Mouse (Mus musculus) liver, embryonic 15.5 days (tissue): ENCODE measurements at regions not wholly inside any gene's neighbourhood (a gene's known extent, or its start where the extent isn't known, plus 50 kb on each side); places are given as distances from the start of the nearest gene placed in this dataset.

ENCODE experiments used
- ATAC-seq: fragments of 200-750 bp; cut with Nextera tagmentation; 2 replicates; pipeline ENCODE4 v1.8.0; 2017; ENCODE audit warnings: moderate number of reproducible peaks, mild to moderate bottlenecking, moderate library complexity; ENCODE audit not compliant: insufficient read depth
- H3K27ac ChIP-seq: fragments of 300-500 bp; sonication (generic); replicated peaks from 2 replicates; pipeline ENCODE4 v1.5.1; 2015; ENCODE audit warnings: mild to moderate bottlenecking, inconsistent platforms
- H3K27me3 ChIP-seq: fragments of 300-500 bp; sonication (generic); 2 replicates; pipeline ENCODE4 v1.6.1; 2015; ENCODE audit warnings: mild to moderate bottlenecking, inconsistent platforms
- H3K36me3 ChIP-seq: fragments of 300-500 bp; sonication (generic); replicated peaks from 2 replicates; pipeline ENCODE4 v1.6.1; 2015; ENCODE audit warnings: moderate library complexity, mild to moderate bottlenecking, inconsistent platforms
- H3K4me1 ChIP-seq: fragments of 300-500 bp; sonication (generic); replicated peaks from 2 replicates; pipeline ENCODE4 v1.6.1; 2015; ENCODE audit warnings: inconsistent platforms
- H3K4me2 ChIP-seq: fragments of 300-500 bp; sonication (generic); 2 replicates; pipeline ENCODE4 v1.6.1; 2015; ENCODE audit warnings: moderate library complexity, mild to moderate bottlenecking, inconsistent platforms
- H3K4me3 ChIP-seq: fragments of 300-500 bp; sonication (generic); replicated peaks from 2 replicates; pipeline ENCODE4 v1.5.1; 2015; ENCODE audit warnings: mild to moderate bottlenecking, inconsistent platforms
- H3K9ac ChIP-seq: fragments of 300-500 bp; sonication (generic); 2 replicates; pipeline ENCODE4 v1.6.1; 2015; ENCODE audit warnings: moderate library complexity, mild to moderate bottlenecking, inconsistent platforms
- H3K9me3 ChIP-seq: fragments of 300-500 bp; sonication (generic); replicated peaks from 2 replicates; pipeline ENCODE4 v1.6.1; 2016; ENCODE audit warnings: inconsistent platforms
- WGBS: fragments of 180-500 bp; shearing (Covaris S2); methylation state at CpG from one replicate; pipeline ENCODE4 v1.1.7; 2015; ENCODE audit warnings: mixed read lengths; ENCODE audit not compliant: insufficient replicate concordance; 5-methylcytosine and 5-hydroxymethylcytosine counted together

DNA sequence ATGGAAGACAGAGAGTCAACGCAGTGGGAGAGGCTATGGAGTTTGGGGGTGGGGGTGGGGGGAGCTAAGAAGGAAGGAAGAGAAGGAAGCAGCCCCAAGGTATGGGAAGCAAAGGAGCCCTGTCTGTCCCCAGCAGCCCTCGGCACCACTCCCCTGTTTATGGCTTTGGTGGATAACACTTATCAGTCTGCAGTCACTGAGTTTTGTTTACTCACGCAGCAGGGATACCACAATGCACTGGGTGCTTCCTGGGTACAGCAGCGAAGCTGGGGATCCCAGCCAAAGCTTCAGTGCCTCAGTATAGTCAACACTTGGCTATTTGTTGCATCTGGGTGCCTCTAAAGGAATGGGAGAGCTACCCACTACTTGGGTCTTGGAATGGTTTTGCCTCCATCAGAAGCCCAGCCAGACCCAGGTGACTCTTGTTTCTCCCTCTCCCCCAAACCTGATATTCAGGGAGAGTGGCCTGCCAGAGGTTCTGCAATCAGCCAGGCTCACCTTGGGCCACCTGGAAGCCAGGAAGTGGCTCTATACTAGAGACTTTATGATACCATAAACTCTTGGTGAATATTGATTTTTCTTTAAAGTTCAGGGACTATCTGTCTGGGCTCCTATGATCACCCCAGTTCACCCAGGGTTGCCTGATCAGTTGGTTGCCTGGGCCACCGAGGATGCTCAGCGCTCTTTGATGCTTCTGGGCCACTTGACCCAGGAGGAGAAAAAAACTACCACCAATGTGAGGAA lies 74.5 kb upstream of the Dio3 start:
- no peaks in the 10 kb centered on the region for H3K9me3 ChIP-seq
- WGBS = 36% methylated on average over 6 of the region's 6 CpGs
- peaks cover 18% of the 10 kb centered on the region for H3K4me1 ChIP-seq
- no peak overlapping the region for H3K4me3 ChIP-seq
- no peak for ATAC-seq
- no peaks in the 10 kb centered on the region for H3K36me3 ChIP-seq
- H3K27me3 ChIP-seq = no peaks in the 10 kb centered on the region
- H3K9ac ChIP-seq = no peak overlapping the region
- no peak overlapping the region for H3K4me2 ChIP-seq
- no peak overlapping the region for H3K27ac ChIP-seq

DNA sequence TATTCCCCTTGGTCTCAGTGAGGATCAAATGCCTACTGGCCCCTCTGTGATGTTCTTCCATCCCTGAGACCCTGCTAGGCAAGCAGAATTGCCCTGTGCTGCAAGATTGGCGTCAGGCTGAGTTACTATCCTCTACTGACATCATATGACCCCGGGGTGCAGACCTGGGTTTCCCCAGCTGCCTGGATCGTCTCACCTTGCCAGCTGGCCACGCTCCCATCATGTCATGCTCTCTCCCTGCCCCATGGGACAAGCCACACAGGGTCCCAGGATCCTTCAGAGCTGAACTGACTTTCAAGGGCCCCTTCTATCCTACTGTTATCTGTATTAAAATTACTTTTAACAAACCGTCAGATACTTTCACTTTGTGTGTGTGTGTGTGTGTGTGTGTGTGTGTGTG lies 72.6 kb upstream of the Dio3 start:
- H3K27ac ChIP-seq = no peak overlapping the region
- peaks cover 18% of the 10 kb centered on the region for H3K4me1 ChIP-seq
- H3K36me3 ChIP-seq = no peaks in the 10 kb centered on the region
- no peak overlapping the region for H3K4me3 ChIP-seq
- no peaks in the 10 kb centered on the region for H3K9me3 ChIP-seq
- no peaks in the 10 kb centered on the region for H3K27me3 ChIP-seq
- no peak; the same call in 1 of the 2 replicates for ATAC-seq
- H3K9ac ChIP-seq = no peak overlapping the region
- no peak overlapping the region for H3K4me2 ChIP-seq
- WGBS = 41% methylated on average over 5 of the region's 5 CpGs

DNA sequence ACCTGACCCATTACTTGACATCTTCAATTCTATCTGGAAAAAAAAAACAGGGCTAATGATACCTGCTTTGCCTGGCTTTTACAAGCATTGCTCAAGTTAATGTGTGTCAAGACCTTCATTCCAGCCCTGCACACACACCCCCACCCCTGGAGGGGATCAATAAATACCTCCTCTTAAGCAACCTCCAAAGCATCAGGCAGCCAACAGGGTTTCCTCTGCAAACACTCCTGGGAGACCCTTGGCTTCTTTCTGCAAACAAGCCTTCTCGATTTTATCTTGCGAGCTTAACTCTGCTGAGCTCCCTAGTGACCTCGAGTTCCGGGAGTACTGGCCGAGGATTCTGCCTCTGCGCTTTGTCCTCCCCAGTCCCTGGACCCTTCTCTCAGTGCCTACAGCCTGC lies 72.1 kb upstream of the Dio3 start:
- H3K9ac ChIP-seq = no peak overlapping the region
- WGBS = 22% methylated on average over 6 of the region's 6 CpGs
- H3K4me2 ChIP-seq = no peak overlapping the region
- ATAC-seq = no peak
- peaks cover 18% of the 10 kb centered on the region for H3K4me1 ChIP-seq
- H3K36me3 ChIP-seq = no peaks in the 10 kb centered on the region
- no peaks in the 10 kb centered on the region for H3K27me3 ChIP-seq
- H3K27ac ChIP-seq = no peak overlapping the region
- no peaks in the 10 kb centered on the region for H3K9me3 ChIP-seq
- no peak overlapping the region for H3K4me3 ChIP-seq

DNA sequence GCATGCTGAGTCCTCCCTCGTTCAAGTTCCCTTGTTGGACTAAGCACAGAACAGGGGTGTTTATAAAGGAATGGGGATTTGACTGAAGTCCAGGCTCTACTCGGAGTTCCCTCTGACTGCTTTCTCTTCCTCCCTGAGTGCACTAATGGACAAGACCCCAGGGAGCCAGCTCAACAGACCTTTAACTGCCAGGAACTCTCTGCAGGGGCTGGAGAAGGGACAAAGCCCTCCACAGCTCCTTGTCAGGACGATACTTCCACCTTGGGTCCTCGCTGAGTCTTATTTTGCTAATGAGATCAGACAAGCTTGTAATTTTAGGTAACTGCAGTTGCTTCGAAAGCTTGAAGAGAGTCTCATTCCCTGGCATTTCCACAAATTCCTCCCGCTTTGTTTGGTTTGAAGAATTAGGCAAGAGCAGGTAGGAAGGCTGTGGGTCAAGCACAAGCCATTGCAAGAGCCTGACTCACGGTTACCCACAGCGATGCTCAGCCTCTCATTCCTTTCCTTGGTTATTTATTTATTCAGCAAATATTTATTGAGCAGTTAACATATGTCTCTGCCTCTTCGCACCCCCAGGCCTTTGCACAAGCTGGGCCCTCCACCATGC lies 71.5 kb upstream of the Dio3 start:
- no peak overlapping the region for H3K4me2 ChIP-seq
- no peaks in the 10 kb centered on the region for H3K36me3 ChIP-seq
- WGBS = 48% methylated on average over 9 of the region's 9 CpGs
- H3K4me1 ChIP-seq = peaks cover 18% of the 10 kb centered on the region
- no peak overlapping the region for H3K4me3 ChIP-seq
- no peaks in the 10 kb centered on the region for H3K9me3 ChIP-seq
- H3K9ac ChIP-seq = no peak overlapping the region
- no peak for ATAC-seq
- H3K27me3 ChIP-seq = no peaks in the 10 kb centered on the region
- H3K27ac ChIP-seq = no peak overlapping the region

DNA sequence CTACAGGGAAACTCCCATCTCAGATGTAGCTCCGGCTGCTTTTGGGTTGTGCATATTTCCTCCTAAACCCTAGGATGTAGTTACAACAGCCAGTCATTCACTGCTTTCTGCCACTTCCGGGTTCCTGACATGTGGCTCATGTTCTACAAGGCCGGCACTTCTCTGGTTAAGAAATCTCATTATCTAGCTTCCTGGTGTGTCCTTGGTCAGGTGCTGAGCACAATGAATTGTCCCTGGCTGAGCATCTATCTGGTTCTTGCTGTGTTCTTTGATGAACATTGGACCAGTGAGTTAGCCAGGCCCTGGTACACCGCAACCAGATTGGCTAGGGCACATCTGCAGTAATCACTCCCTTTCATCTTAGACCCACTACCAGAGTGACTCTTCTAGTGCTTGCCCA lies 66.2 kb upstream of the Dio3 start:
- WGBS = 48% methylated on average over 4 of the region's 4 CpGs
- Histone ChIP-seq H3K9ac (no peak overlapping the region), H3K36me3 (no peaks in the 10 kb centered on the region), H3K27me3 (no peaks in the 10 kb centered on the region), H3K27ac (no peak overlapping the region), H3K4me2 (no peak overlapping the region), H3K4me3 (no peak overlapping the region), H3K4me1 (peaks cover 6% of the 10 kb centered on the region; the same call in 1 of the 2 replicates), H3K9me3 (no peaks in the 10 kb centered on the region)
- ATAC-seq = no peak

DNA sequence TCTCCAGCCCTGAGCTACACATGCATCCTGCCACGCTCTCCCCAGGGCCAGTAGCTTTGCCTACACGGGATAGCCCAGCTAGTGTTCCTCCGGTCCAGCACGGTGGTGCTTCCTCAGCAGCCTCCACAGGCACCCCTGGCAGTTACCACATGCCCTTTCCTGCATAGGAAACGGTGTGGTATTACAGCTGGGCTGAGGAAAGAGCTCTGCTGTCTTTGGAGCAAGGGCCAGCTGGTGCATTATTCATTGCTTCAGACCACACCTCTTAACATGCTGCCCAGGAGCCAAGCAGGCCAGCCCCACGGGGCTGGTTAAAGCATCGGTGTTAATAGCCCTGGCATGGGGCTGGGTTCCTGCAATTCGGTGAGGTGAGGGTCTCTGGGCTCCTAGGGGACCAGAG lies 64.0 kb upstream of the Dio3 start:
- H3K36me3 ChIP-seq = no peaks in the 10 kb centered on the region
- WGBS = 14% methylated on average over 8 of the region's 8 CpGs
- no peak overlapping the region for H3K4me3 ChIP-seq
- H3K27me3 ChIP-seq = no peaks in the 10 kb centered on the region
- H3K4me2 ChIP-seq = no peak overlapping the region
- H3K9me3 ChIP-seq = no peaks in the 10 kb centered on the region
- H3K9ac ChIP-seq = no peak overlapping the region
- no peak for ATAC-seq
- no peak overlapping the region for H3K27ac ChIP-seq
- peaks cover 9% of the 10 kb centered on the region; the same call in 1 of the 2 replicates for H3K4me1 ChIP-seq

DNA sequence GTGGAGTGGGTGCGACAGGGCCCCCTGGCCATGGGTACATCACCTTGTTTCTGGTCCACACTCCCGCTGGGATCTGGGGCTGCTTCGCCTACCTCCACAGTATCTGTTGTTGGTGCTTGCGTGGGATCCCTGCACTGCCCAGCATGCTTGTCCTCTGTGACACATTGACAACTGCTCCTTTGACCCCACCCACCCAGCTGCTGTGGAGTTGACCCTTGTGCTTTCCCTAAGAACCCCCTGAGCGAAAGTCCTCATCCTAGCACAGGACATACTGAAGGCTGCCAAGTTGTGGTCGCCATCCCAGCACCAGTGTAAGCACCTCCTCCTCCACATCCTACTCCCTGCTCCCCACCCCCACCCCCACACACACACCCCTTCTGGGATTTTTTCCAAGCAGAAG lies 63.6 kb upstream of the Dio3 start:
- Histone ChIP-seq H3K27ac (no peak overlapping the region), H3K4me3 (no peak overlapping the region), H3K36me3 (no peaks in the 10 kb centered on the region), H3K4me1 (peaks cover 9% of the 10 kb centered on the region), H3K9ac (no peak overlapping the region), H3K4me2 (no peak overlapping the region), H3K9me3 (no peaks in the 10 kb centered on the region), H3K27me3 (no peaks in the 10 kb centered on the region)
- ATAC-seq = peak; percentile 33; the same call in 1 of the 2 replicates
- 43% methylated on average over 6 of the region's 6 CpGs for WGBS

GRCm38 (mm10) chr12:110219750-110220149 lies 59.1 kb upstream of the Dio3 start:
- 0 out of 2 replicates have a peak, but pooled peaks have one; percentile 7 for ATAC-seq
- Histone ChIP-seq H3K27ac (peak overlapping the region; percentile 73), H3K9ac (no peak overlapping the region), H3K36me3 (no peaks in the 10 kb centered on the region), H3K4me2 (no peak overlapping the region), H3K4me3 (no peak overlapping the region), H3K9me3 (no peaks in the 10 kb centered on the region), H3K4me1 (peaks cover 14% of the 10 kb centered on the region), H3K27me3 (no peaks in the 10 kb centered on the region)
- WGBS = 58% methylated on average over 8 of the region's 8 CpGs

GRCm38 (mm10) chr12:110220516-110220915 lies 58.4 kb upstream of the Dio3 start:
- peak; percentile 77 for ATAC-seq
- H3K4me3 ChIP-seq = no peak overlapping the region
- no peak overlapping the region for H3K9ac ChIP-seq
- no peaks in the 10 kb centered on the region for H3K36me3 ChIP-seq
- H3K27ac ChIP-seq = peak overlapping the region; percentile 73
- 0 out of 2 replicates have a peak overlapping the region, but pooled peaks have one; percentile 25 for H3K4me2 ChIP-seq
- no peaks in the 10 kb centered on the region for H3K9me3 ChIP-seq
- H3K4me1 ChIP-seq = peaks cover 10% of the 10 kb centered on the region; the same call in 1 of the 2 replicates
- no peaks in the 10 kb centered on the region for H3K27me3 ChIP-seq
- WGBS = 39% methylated on average over 8 of the region's 8 CpGs

DNA sequence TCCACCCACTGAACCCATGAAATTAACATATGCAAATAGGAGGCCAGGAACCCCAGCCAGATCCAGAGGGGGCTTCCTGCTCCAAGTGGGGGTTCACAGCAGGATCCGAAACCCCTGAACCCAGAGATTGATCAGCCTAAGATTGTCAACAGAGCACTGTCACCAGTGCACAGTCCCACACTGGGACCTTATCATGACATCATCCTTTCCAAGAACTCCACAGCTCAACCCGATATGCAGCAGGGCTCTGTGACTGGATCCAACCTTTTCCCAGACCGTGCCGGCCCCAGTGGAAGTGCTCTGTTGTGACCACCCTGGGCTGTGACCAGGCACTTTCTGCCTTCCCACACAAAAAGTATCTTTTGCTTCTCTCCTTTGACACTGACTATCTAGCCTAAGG lies 57.7 kb upstream of the Dio3 start:
- Histone ChIP-seq H3K27me3 (no peaks in the 10 kb centered on the region), H3K27ac (peak overlapping the region; percentile 61), H3K9ac (no peak overlapping the region), H3K4me2 (no peak overlapping the region), H3K4me1 (peaks cover 10% of the 10 kb centered on the region; the same call in 1 of the 2 replicates), H3K4me3 (no peak overlapping the region), H3K9me3 (no peaks in the 10 kb centered on the region), H3K36me3 (no peaks in the 10 kb centered on the region)
- whole genome bisulfite sequencing = 42% methylated on average over 4 of the region's 4 CpGs
- ATAC-seq = peak; percentile 54; the same call in 1 of the 2 replicates

DNA sequence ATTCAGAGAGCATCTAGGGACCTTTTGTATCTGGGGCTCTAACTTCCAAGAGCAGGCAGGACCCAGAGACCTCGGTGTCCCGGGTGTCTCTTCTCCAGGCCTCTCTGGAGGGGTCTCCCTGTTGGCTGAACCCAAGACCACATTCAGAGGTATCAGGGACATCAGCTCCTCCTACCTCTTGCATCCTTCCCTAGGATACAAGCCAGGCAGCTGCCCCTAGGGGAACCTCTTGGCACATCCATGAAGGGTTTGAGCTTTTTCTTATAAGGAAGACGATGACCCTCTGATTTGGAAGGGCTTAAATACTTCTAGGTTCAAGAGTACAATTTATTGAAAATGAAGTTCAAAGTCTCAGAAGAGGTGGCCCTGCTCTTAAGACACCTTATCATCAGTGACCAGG lies 57.2 kb upstream of the Dio3 start:
- Histone ChIP-seq H3K9me3 (no peaks in the 10 kb centered on the region), H3K27me3 (no peaks in the 10 kb centered on the region), H3K36me3 (no peaks in the 10 kb centered on the region), H3K9ac (no peak overlapping the region), H3K4me2 (no peak overlapping the region), H3K27ac (peak overlapping the region; percentile 61; the same call in 1 of the 2 replicates), H3K4me1 (peaks cover 10% of the 10 kb centered on the region; the same call in 1 of the 2 replicates), H3K4me3 (no peak overlapping the region)
- WGBS = 42% methylated on average over 3 of the region's 3 CpGs
- ATAC-seq = no peak
